Mouse (Mus musculus): ENCODE data around the gene Shc2. TPM values are rescaled to one million over a fixed set of nuclear protein-coding genes. Genes with fewer than 3 reads are reported as not detected.

The Shc2 gene
- polyA plus RNA-seq, 1 experiment from 2014 or later, result 2.0 TPM

GRCm38 (mm10) chr10:79587061-79587751 is 50.5 kb downstream of the Shc2 start, which contains the start of gene Theg:
Gene Theg, minus strand, starts transcription at chr10:79587331.
- H3K9ac ChIP-seq, result no peak within 1 kb of the TSS
- no peaks in the 10 kb centered on the region for H3K9me3 ChIP-seq (replicated peaks)
- no peak; the same call in 1 of the 2 replicates for ATAC-seq (replicated peaks; ENCODE audit: insufficient number of reproducible peaks, insufficient read depth, low FRiP score, low read depth)
- H3K4me3 ChIP-seq, result no peak within 1 kb of the TSS
- H3K36me3 ChIP-seq, result no peaks in the 10 kb centered on the region
- no peak within 1 kb of the TSS for H3K4me2 ChIP-seq
- H3K4me1 ChIP-seq (replicated peaks), result no peaks in the 10 kb centered on the region
- H3K27ac ChIP-seq, result no peak within 1 kb of the TSS
- WGBS, result 66% methylated on average over 5 of the region's 5 CpGs
- H3K27me3 ChIP-seq, result no peaks in the 10 kb centered on the region

DNA sequence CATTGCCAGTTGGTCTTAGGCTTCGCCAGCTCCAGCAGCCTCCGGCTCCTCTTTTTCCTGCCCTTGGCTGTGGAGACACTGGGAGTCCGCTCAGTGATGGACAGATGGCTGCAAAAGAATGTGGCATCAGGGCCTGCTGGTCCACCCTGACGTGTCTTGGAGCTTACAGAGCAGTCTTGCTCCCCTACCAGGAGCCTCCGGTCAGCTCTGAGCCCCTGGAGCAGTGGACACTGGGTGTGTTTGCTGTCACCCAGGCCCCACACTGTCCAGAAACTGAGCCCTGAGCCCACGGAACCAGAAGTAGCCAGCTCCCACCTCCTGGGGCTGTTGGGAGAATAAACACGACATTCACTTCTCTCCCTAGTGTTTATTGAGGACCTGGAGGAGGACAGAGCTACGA is 51.5 kb downstream of the Shc2 start:
- ATAC-seq (replicated peaks; ENCODE audit: insufficient number of reproducible peaks, insufficient read depth, low FRiP score, low read depth), result no peak
- Histone ChIP-seq H3K4me2 (no peak overlapping the region), H3K9ac (no peak overlapping the region), H3K4me1 (replicated peaks) (no peaks in the 10 kb centered on the region), H3K9me3 (replicated peaks) (no peaks in the 10 kb centered on the region), H3K4me3 (no peak overlapping the region), H3K36me3 (no peaks in the 10 kb centered on the region), H3K27ac (no peak overlapping the region), H3K27me3 (no peaks in the 10 kb centered on the region)
- WGBS, result 71% methylated on average over 8 of the region's 8 CpGs

GRCm38 (mm10) chr10:79585723-79586122 is 52.0 kb downstream of the Shc2 start:
- Histone ChIP-seq H3K9me3 (replicated peaks) (no peaks in the 10 kb centered on the region), H3K36me3 (no peaks in the 10 kb centered on the region), H3K27me3 (no peaks in the 10 kb centered on the region), H3K27ac (no peak overlapping the region), H3K4me3 (no peak overlapping the region), H3K4me2 (no peak overlapping the region), H3K9ac (no peak overlapping the region), H3K4me1 (replicated peaks) (no peaks in the 10 kb centered on the region)
- no peak for ATAC-seq (replicated peaks; ENCODE audit: insufficient number of reproducible peaks, insufficient read depth, low FRiP score, low read depth)
- 87% methylated on average over 5 of the region's 5 CpGs for WGBS

DNA sequence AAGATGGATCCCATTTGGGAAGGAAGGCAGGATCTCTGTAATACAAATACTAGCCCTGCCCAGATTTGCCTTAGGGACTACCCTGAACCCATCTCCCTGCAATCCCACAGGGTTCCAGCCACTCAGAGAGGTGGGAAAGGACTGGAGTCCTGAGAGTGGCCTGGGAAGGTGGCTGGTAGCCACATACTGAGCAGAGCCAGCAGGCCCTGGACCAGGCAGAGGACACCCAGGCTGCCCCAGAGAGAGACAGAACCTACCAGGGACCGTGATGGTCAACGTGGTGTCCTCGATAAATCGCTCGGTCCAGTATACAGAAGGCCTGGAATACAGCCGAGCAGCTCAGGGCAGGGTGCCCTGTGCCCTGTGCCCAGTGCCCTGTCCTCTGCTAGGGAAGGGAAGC is 52.6 kb downstream of the Shc2 start:
- H3K9me3 ChIP-seq (replicated peaks), result no peaks in the 10 kb centered on the region
- H3K4me1 ChIP-seq (replicated peaks), result no peaks in the 10 kb centered on the region
- H3K9ac ChIP-seq, result no peak overlapping the region
- no peaks in the 10 kb centered on the region for H3K27me3 ChIP-seq
- no peak overlapping the region for H3K4me2 ChIP-seq
- no peak overlapping the region for H3K4me3 ChIP-seq
- 88% methylated on average over 6 of the region's 6 CpGs for WGBS
- no peaks in the 10 kb centered on the region for H3K36me3 ChIP-seq
- no peak for ATAC-seq (replicated peaks; ENCODE audit: insufficient number of reproducible peaks, insufficient read depth, low FRiP score, low read depth)
- H3K27ac ChIP-seq, result no peak overlapping the region

GRCm38 (mm10) chr10:79584426-79584825 is 53.3 kb downstream of the Shc2 start:
- Histone ChIP-seq H3K27ac (no peak overlapping the region), H3K4me1 (replicated peaks) (no peaks in the 10 kb centered on the region), H3K9me3 (replicated peaks) (no peaks in the 10 kb centered on the region), H3K9ac (no peak overlapping the region), H3K27me3 (peaks cover 5% of the 10 kb centered on the region; the same call in 1 of the 2 replicates), H3K4me2 (no peak overlapping the region), H3K36me3 (no peaks in the 10 kb centered on the region), H3K4me3 (no peak overlapping the region)
- no peak for ATAC-seq (replicated peaks; ENCODE audit: insufficient number of reproducible peaks, insufficient read depth, low FRiP score, low read depth)
- WGBS, result 73% methylated on average over 9 of the region's 9 CpGs

- no peak overlapping the region for H3K4me2 ChIP-seq
- no peak overlapping the region for H3K9ac ChIP-seq
- ATAC-seq (replicated peaks; ENCODE audit: insufficient number of reproducible peaks, insufficient read depth, low FRiP score, low read depth), result no peak
- 45% methylated on average over 7 of the region's 7 CpGs for WGBS
- no peak overlapping the region for H3K27ac ChIP-seq
- no peaks in the 10 kb centered on the region for H3K36me3 ChIP-seq
- peaks cover 6% of the 10 kb centered on the region; the same call in 1 of the 2 replicates for H3K27me3 ChIP-seq
- no peak overlapping the region for H3K4me3 ChIP-seq
- no peaks in the 10 kb centered on the region for H3K9me3 ChIP-seq (replicated peaks)
- H3K4me1 ChIP-seq (replicated peaks), result no peaks in the 10 kb centered on the region
These were observed 53.7 kb downstream of the Shc2 start for GRCm38 (mm10) chr10:79584021-79584420.

GRCm38 (mm10) chr10:79581501-79581900 is 56.2 kb downstream of the Shc2 start:
- no peak overlapping the region for H3K4me3 ChIP-seq
- H3K9ac ChIP-seq, result no peak overlapping the region
- WGBS, result 81% methylated on average over 8 of the region's 8 CpGs
- no peaks in the 10 kb centered on the region for H3K4me1 ChIP-seq (replicated peaks)
- H3K9me3 ChIP-seq (replicated peaks), result no peaks in the 10 kb centered on the region
- H3K36me3 ChIP-seq, result no peaks in the 10 kb centered on the region
- H3K27me3 ChIP-seq, result peaks cover 14% of the 10 kb centered on the region
- no peak for ATAC-seq (replicated peaks; ENCODE audit: insufficient number of reproducible peaks, insufficient read depth, low FRiP score, low read depth)
- H3K4me2 ChIP-seq, result no peak overlapping the region
- H3K27ac ChIP-seq, result no peak overlapping the region

DNA sequence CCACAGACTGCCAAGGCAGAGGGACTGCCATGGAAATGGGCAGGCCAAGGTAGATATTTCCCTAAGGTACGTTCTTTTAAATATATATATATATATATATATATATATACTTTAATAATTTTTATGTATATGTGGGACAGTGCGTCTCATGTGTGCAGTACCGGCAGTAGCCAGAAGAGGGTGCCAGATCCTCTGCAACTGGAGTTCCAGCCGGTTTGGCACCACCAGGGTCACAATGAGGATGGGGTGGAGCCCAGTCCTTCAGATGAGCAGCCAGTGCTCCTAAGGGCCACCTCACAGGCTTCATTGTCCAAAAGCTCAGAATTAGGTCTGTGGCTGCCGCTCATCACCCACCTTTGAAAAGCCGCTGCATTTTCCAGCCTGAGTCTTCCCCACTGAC is 56.9 kb downstream of the Shc2 start:
- H3K27me3 ChIP-seq, result peaks cover 14% of the 10 kb centered on the region
- 45% methylated on average over 6 of the region's 6 CpGs for WGBS
- H3K36me3 ChIP-seq, result no peaks in the 10 kb centered on the region
- no peak overlapping the region for H3K4me2 ChIP-seq
- no peak overlapping the region for H3K27ac ChIP-seq
- no peak overlapping the region for H3K9ac ChIP-seq
- no peak overlapping the region for H3K4me3 ChIP-seq
- no peaks in the 10 kb centered on the region for H3K4me1 ChIP-seq (replicated peaks)
- ATAC-seq (replicated peaks; ENCODE audit: insufficient number of reproducible peaks, insufficient read depth, low FRiP score, low read depth), result no peak
- H3K9me3 ChIP-seq (replicated peaks), result no peaks in the 10 kb centered on the region

GRCm38 (mm10) chr10:79580356-79580755 is 57.4 kb downstream of the Shc2 start:
- H3K4me3 ChIP-seq, result no peak overlapping the region
- WGBS, result 67% methylated on average over 7 of the region's 7 CpGs

DNA sequence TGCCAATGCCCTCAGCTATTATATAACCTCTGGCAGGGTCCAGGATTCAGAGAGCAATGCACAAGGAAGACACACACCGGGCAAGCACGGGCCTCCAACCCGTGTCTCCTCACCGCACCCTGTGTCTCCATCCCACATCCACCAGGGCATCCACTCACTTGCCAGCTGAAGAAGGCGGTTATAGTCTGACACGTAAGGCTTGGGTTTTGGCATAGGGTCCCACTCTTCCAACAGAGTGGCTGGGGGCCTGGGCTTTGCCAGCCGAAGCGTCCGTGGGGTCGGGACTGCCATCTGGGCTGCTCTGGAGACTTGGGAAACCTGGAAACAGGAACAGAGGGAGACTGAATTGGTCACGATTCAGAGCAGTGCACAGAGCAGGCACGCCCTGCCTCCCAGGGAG is 57.9 kb downstream of the Shc2 start:
- WGBS, result 85% methylated on average over 12 of the region's 12 CpGs
- Histone ChIP-seq H3K9ac (no peak overlapping the region), H3K36me3 (no peaks in the 10 kb centered on the region), H3K9me3 (replicated peaks) (no peaks in the 10 kb centered on the region), H3K27ac (no peak overlapping the region), H3K4me3 (no peak overlapping the region), H3K27me3 (peaks cover 14% of the 10 kb centered on the region), H3K4me2 (no peak overlapping the region), H3K4me1 (replicated peaks) (no peaks in the 10 kb centered on the region)
- ATAC-seq (replicated peaks; ENCODE audit: insufficient number of reproducible peaks, insufficient read depth, low FRiP score, low read depth), result no peak

More at GRCm38 (mm10) chr10:79580356-79580755, 57.4 kb downstream of the Shc2 start:
- Histone ChIP-seq H3K4me1 (replicated peaks) (no peaks in the 10 kb centered on the region), H3K27me3 (peaks cover 14% of the 10 kb centered on the region), H3K36me3 (no peaks in the 10 kb centered on the region), H3K4me2 (no peak overlapping the region), H3K9me3 (replicated peaks) (no peaks in the 10 kb centered on the region), H3K9ac (no peak overlapping the region), H3K27ac (no peak overlapping the region)
- ATAC-seq (replicated peaks; ENCODE audit: insufficient number of reproducible peaks, insufficient read depth, low FRiP score, low read depth), result no peak

DNA sequence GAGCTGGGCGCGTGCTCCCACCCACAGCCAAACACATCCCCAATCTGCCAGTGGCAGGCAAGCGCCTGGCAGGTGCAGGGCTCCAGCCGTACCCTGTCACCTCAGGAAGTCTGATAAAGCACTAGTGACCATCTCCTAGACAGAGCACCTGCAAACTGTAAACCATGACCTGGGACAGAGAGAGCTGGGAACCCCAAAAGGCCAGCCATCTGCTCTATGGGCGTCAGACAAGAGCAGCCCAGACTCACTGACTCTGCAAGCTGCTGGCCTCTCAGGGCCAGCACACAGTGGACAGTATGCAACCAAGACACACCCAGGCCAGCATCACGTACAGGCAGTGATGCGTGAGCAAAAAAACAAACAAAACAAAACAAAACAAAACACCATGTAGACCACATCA is 58.8 kb downstream of the Shc2 start:
- ATAC-seq (replicated peaks; ENCODE audit: insufficient number of reproducible peaks, insufficient read depth, low FRiP score, low read depth), result no peak
- Histone ChIP-seq H3K4me1 (replicated peaks) (no peaks in the 10 kb centered on the region), H3K9ac (no peak overlapping the region), H3K4me2 (no peak overlapping the region), H3K27ac (no peak overlapping the region), H3K4me3 (no peak overlapping the region), H3K36me3 (no peaks in the 10 kb centered on the region), H3K27me3 (peaks cover 14% of the 10 kb centered on the region), H3K9me3 (replicated peaks) (no peaks in the 10 kb centered on the region)
- WGBS, result 68% methylated on average over 7 of the region's 7 CpGs

DNA sequence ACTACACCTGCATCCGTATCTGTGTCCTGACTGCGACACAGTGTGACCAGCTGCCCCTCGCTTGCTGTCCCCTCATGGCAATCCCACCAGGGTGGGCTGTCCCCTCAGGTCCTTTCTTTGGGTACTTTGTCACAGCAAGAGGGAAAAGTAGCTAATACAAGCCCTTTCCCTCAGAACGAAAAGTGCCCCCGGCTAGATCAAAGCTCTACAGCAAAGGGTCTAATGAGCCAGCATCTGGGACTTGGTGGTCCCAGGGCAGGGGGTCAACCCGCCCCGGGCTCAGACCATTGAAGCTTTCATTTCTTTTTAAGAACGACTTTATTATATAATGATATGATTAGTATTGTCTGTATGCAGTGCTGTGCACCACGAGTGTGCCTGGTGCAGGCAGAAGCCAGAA is 59.4 kb downstream of the Shc2 start:
- H3K4me1 ChIP-seq (replicated peaks), result no peaks in the 10 kb centered on the region
- H3K27ac ChIP-seq, result no peak overlapping the region
- no peak overlapping the region for H3K4me3 ChIP-seq
- peaks cover 14% of the 10 kb centered on the region for H3K27me3 ChIP-seq
- no peak overlapping the region for H3K4me2 ChIP-seq
- no peak for ATAC-seq (replicated peaks; ENCODE audit: insufficient number of reproducible peaks, insufficient read depth, low FRiP score, low read depth)
- 67% methylated on average over 9 of the region's 9 CpGs for WGBS
- H3K9me3 ChIP-seq (replicated peaks), result no peaks in the 10 kb centered on the region
- no peaks in the 10 kb centered on the region for H3K36me3 ChIP-seq
- no peak overlapping the region for H3K9ac ChIP-seq
